In the genomic region with DNA sequence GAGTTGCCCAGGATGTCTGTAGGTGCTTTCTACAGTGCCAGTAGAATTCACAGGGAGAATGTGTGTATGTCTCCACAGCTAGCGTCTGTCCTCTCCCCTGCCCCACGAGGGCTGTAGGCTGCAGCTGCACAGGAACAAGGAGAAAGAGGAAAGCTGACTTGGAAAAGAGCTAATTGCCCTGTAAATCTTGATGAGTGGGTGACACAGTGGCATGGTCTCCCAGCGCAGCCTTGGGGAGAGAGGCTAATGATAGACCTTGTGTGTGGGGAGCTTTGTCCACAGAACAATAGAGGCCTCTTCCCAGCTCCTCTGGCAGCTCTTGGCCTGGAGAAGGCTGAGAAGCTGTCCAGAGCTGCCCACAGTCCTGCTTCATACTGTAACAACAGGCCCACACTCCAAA, we compare ENCODE assay signal across 20 mouse cellular contexts.
DNase-seq lines count a peak whose midpoint lies in the region; ATAC-seq and TF ChIP-seq lines count a peak whose summit lies in the region.
"Had no signal": no experiment of that assay in that cellular context is flagged by ENCODE, and none has a peak within 500 bp of the region (broad histone marks: within the 10 kb centered on the region; RNA-seq: fewer than 3 reads in every experiment).

No protein-coding gene starts in this region.

- DNase-seq in forebrain, embryonic 11.5 days (ENCODE audit: low spot score): no peak
- DNase-seq in left cerebral cortex, adult 2 months (ENCODE audit: extremely low spot score in 1 of 2, low spot score in 2 of 2): no peak
- no peak for DNase-seq in left cerebral cortex, adult 18-20 months (ENCODE audit: low spot score in 2 of 2)
- peak; percentile 60 for DNase-seq in brain, adult 2 months (ENCODE audit: low read depth, low spot score)
- DNase-seq in mesoderm, embryonic 11.5 days (ENCODE audit: low read depth, low spot score): peak; percentile 52
- DNase-seq in gastrocnemius, postnatal 14 days: no peak
- no peak for DNase-seq in adrenal gland, adult 8-10 months
- DNase-seq: adrenal gland, postnatal 10 days; cerebellum, adult 18-20 months; cerebellum, postnatal 36 days; heart, adult 2 months; lung, postnatal 10 days; right cerebral cortex, postnatal 4 days had no signal

- WGBS in forebrain, embryonic 13.5 days: 55% methylated on average over 3 of the region's 3 CpGs
- 83% methylated on average over 3 of the region's 3 CpGs for WGBS in forebrain, embryonic 11.5 days

- H3K4me3 ChIP-seq in forebrain, embryonic 13.5 days: no peak overlapping the region
- no peak overlapping the region for H3K4me3 ChIP-seq in forebrain, embryonic 11.5 days (ENCODE audit: low read depth, low read length)
- no peak overlapping the region for H3K4me3 ChIP-seq in left cerebral cortex, adult 2 months
- H3K4me3 ChIP-seq: embryonic facial prominence, embryonic 13.5 days; heart, adult 2 months; heart, embryonic 15.5 days; limb, embryonic 15.5 days; midbrain, embryonic 10.5 days had no signal

- peak overlapping the region; percentile 63 for H3K27ac ChIP-seq in forebrain, embryonic 13.5 days
- no peak overlapping the region for H3K27ac ChIP-seq in forebrain, embryonic 11.5 days (ENCODE audit: low read depth, low read length)
- peak overlapping the region; percentile 44; the same call in 1 of the 2 replicates for H3K27ac ChIP-seq in left cerebral cortex, adult 2 months
- H3K27ac ChIP-seq: embryonic facial prominence, embryonic 13.5 days; heart, adult 2 months; heart, embryonic 15.5 days; kidney, postnatal 0 days; limb, embryonic 15.5 days; midbrain, embryonic 10.5 days had no signal

- intact Hi-C loops in left cerebral cortex, adult 2 months (cut with DNase I): no loop called here
- intact Hi-C loops in gastrocnemius, postnatal 14 days (cut with DNase I; ENCODE audit: low total_unique reads): no loop called here

- no peaks in the 10 kb centered on the region for H3K9me3 ChIP-seq in forebrain, embryonic 13.5 days (replicated peaks)
- H3K9me3 ChIP-seq in forebrain, embryonic 11.5 days (ENCODE audit: control insufficient read depth, low read length): no peaks in the 10 kb centered on the region
- H3K9me3 ChIP-seq: embryonic facial prominence, embryonic 13.5 days; heart, embryonic 15.5 days; limb, embryonic 15.5 days; midbrain, embryonic 10.5 days had no signal

- no peak for TF ChIP-seq CTCF in left cerebral cortex, adult 2 months (IDR thresholded peaks at IDR 0.05)

- no peak overlapping the region for H3K4me2 ChIP-seq in forebrain, embryonic 13.5 days
- no peak overlapping the region for H3K4me2 ChIP-seq in forebrain, embryonic 11.5 days (ENCODE audit: low read depth, low read length, severe bottlenecking)
- H3K4me2 ChIP-seq: embryonic facial prominence, embryonic 13.5 days; heart, embryonic 15.5 days; limb, embryonic 15.5 days had no signal

- peaks cover 73% of the 10 kb centered on the region for H3K36me3 ChIP-seq in forebrain, embryonic 13.5 days (ENCODE audit: poor library complexity, severe bottlenecking)
- H3K36me3 ChIP-seq in forebrain, embryonic 11.5 days (ENCODE audit: control insufficient read depth, insufficient read depth, low read length): peaks cover 2% of the 10 kb centered on the region; the same call in 1 of the 2 replicates

- H3K9ac ChIP-seq in forebrain, embryonic 13.5 days: no peak overlapping the region
- H3K9ac ChIP-seq in forebrain, embryonic 11.5 days (ENCODE audit: low read length): no peak overlapping the region
- H3K9ac ChIP-seq: embryonic facial prominence, embryonic 13.5 days; heart, embryonic 15.5 days; limb, embryonic 15.5 days had no signal

- peak; percentile 38; the same call in 1 of the 2 replicates for ATAC-seq in forebrain, embryonic 13.5 days
- no peak for ATAC-seq in forebrain, embryonic 11.5 days (replicated peaks; ENCODE audit: low FRiP score)

- peaks cover 5% of the 10 kb centered on the region for H3K4me1 ChIP-seq in forebrain, embryonic 13.5 days
- no peaks in the 10 kb centered on the region for H3K4me1 ChIP-seq in forebrain, embryonic 11.5 days (replicated peaks; ENCODE audit: control insufficient read depth, insufficient read depth, low read length)
- H3K4me1 ChIP-seq: embryonic facial prominence, embryonic 13.5 days; heart, embryonic 15.5 days; limb, embryonic 15.5 days; midbrain, embryonic 10.5 days had no signal

- no peaks in the 10 kb centered on the region for H3K27me3 ChIP-seq in forebrain, embryonic 13.5 days
- H3K27me3 ChIP-seq in forebrain, embryonic 11.5 days (ENCODE audit: control insufficient read depth, insufficient read depth, low read length): no peaks in the 10 kb centered on the region
- H3K27me3 ChIP-seq: CH12.LX; embryonic facial prominence, embryonic 13.5 days; heart, embryonic 15.5 days; limb, embryonic 15.5 days had no signal

Comparison
In these comparisons a context has a peak if more than half of its experiments do, and no peak if none do; other contexts are left out.
1. DNase-seq: peak in brain, adult 2 months (single experiment) and mesoderm, embryonic 11.5 days (single experiment); none in forebrain, embryonic 11.5 days (single experiment), left cerebral cortex, adult 2 months (0 of 2), left cerebral cortex, adult 18-20 months (0 of 2), gastrocnemius, postnatal 14 days (single experiment) and adrenal gland, adult 8-10 months (single experiment).